Mouse (Mus musculus) cerebellum, postnatal 4 days (tissue): ENCODE results near the gene Tbp.
A peak's percentile ranks its signal among the peaks of the same experiment; 100 is the strongest.
"Not testable (repeated sequence)": the region's sequence is repeated elsewhere in the genome, so short reads cannot be mapped to it uniquely, and the experiment has no call there.

Source experiments
- DNase-seq, 2 experiments: peaks; one replicate each; pipeline ENCODE4 v3.0.0; 2022; ENCODE audit warnings: low spot score in 2 of 2, mixed read lengths in 1 of 2

Tbp gene

DNA sequence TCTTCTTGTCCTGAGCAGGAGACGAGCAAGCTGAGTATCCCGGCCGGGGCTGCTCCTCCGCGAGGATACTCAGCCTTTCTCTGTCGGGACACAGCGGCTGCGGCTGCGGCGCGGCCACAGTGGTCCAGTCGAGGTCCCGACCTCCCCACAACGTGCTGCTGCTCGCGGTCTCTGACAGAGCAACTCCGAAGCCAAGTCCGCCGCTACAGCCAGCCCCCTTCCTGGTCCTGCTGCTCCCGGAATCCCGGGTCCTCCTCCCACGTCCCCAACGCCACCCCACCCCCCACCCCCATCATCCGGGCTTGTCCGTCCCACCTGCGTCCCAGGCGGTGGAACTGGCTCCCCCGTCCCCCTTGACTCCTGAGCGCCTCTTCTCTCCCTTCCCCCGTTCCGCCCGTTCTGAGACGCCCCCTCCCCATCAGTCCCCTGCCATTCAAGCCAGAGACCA lies 36.8 kb downstream of the Tbp start:
- peak in 1 of 2 experiments; percentile 5 for DNase-seq

- no peak for DNase-seq
These were observed 40.6 kb downstream of the Tbp start for GRCm38 (mm10) chr17:15540309-15540708.

DNA sequence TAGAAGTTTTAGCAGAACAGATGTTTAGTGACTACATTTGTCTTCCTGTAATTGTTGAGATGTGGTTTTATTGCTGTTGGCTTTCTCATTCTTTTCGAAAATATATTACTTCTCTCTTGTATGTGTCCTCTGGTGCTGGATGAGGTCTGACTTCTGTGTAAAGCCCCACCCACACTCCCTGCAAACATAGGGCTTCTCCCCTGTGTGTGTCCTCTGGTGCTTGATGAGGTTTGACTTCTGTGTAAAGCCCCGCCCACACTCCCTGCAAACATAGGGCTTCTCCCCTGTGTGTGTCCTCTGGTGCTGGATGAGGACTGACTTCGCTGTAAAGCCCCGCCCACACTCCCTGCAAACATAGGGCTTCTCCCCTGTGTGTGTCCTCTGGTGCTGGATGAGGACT lies 44.2 kb downstream of the Tbp start:
- DNase-seq, result not testable (repeated sequence)

DNA sequence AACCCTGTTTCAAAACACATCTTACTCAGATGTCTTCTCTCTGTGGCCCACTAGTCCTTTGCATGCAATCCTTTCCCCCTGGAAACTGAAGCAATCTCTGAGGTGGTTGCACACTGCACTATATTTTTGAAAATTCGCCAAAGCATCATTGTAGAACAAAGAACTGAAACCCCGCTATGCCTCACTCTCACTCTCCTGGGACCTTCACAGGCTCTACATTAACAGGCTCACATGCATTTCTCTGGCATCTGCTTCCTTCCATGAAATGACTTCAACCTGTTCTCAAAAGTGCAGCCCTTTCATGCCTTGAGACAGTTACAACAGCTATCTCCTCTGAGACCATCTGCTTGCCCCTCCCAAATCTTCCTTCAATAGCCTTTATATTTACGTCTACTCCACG lies 46.8 kb downstream of the Tbp start:
- no peak for DNase-seq

DNA sequence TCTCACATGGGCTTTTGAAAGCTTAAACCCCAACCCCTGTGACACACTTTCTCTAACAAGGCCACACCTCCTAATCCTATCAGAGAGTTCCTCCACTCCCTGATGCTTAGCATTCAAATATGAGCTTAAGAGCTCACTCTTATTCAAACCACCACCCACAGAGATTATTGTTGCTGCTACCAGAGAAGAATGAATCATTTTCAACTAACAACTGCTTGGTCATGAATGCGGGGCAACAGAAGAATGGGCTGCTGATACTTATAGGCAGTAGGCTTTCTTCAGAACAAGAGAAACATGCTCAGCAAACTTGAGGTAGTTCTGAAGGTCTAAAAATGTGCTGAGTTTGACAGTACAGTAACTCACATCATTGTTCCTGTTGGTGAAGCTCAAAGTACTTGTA lies 50.0 kb downstream of the Tbp start:
- no peak for DNase-seq

GRCm38 (mm10) chr17:15559946-15560345 lies 60.3 kb downstream of the Tbp start:
- no peak for DNase-seq

DNA sequence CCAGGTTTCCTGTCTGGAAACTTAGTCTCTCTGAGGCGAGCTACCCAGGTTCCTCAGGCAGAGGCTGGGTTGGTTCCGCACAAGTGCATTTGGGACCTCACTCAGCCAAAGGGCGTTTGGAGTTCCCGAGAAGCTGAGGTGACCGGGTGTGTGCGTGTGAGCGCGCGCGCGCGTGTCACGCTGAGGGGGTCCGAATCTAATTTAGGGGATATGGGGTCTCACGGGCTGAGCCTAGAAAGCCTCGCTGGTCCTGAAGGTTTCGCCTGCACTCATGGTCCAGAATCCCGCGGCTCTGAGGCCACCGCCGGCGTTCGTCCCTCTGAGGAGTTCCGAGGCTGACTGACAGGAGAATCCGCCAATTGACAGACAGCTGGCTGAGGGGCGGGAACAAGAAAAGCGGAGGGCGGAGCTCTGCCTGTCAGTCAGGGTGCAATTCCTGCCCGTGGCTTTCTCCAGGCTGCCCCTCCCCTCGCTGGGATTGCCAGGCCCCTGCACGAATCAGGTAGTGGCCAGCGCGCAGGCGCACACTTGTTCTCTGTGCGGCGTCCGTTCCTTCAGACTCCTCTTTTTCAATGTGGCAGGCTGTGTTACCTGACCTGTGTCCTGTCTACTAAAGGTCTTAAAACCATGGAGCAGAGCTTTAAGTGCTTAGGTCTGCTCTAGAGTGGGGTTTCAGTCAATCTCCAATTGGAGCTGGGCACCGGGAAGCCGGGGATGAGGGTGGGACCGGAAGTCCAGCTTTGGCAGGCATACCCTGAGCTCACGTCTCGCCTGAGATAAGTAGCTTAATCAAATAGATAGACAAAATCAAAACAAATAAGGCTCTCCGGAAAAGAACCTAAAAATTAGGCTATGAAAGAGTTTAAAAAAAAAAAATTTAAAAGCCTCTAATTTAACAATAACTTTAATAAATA lies 64.6 kb downstream of the Tbp start, which contains the start of gene Prdm9:
Gene Prdm9, minus strand, starts transcription at position 341 of the 914 bp plus-strand sequence.
- peak; percentile 100 for DNase-seq

DNA sequence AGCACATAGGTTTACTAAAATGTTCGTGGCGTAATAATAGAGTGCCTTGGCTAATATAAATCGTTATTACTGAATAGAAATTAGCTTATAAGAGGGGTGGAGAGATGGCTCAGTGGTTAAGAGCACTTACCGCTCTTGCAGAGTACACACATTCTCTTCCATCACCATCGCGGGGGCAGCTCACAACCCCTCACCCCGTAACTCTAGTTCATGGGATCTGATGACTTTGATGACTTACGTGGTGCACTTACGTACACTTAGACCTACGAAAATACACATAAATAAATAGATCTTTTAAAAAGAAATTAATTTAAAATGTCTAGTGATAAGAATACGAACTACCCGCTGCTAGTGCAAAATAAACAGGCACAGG lies 65.2 kb downstream of the Tbp start:
- no peak for DNase-seq

GRCm38 (mm10) chr17:15566908-15567307 lies 67.2 kb downstream of the Tbp start:
- DNase-seq, result no peak

- no peak for DNase-seq
These were observed 75.4 kb downstream of the Tbp start for GRCm38 (mm10) chr17:15575056-15575455.

DNA sequence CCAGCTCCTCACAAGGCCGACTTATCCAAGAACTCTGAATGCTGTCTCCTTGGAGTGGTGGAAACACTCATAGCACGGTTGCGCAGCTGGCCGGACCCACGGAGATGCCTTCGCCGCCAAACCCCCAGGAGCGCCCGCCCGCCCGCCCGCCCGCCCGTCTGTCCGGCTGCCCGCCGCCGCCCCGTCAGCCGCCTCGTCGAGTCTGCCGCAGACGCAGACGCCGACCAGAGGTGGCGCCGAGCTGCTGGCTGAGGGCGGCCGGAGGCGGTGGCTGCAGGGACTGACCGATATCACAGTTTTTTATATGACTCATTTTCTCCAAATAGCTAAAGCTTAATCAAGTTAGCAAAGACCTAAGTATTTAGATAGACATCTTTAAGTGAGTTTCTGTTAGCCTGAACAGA lies 77.6 kb downstream of the Tbp start:
- peak in 1 of 2 experiments; percentile 16 for DNase-seq
